Mouse (Mus musculus): ENCODE measurements around the gene Smdt1. TPM values are rescaled to one million over a fixed set of nuclear protein-coding genes. Genes with fewer than 3 reads are reported as not detected.

Smdt1 gene
- polyA plus RNA-seq, 1 experiment from 2014 or later, result 299 TPM

- no peaks in the 10 kb centered on the region; the same call in 1 of the 2 replicates for H3K9me3 ChIP-seq (replicated peaks)
- H3K4me1 ChIP-seq (replicated peaks), result no peaks in the 10 kb centered on the region
- H3K27ac ChIP-seq (ENCODE audit: poor library complexity, severe bottlenecking), result no peak overlapping the region
- 62% methylated on average over 2 of the region's 2 CpGs for WGBS
- no peak overlapping the region for H3K4me2 ChIP-seq
- H3K36me3 ChIP-seq, result peaks cover 22% of the 10 kb centered on the region
- H3K4me3 ChIP-seq, result no peak overlapping the region
- H3K27me3 ChIP-seq (replicated peaks), result 0 out of 2 replicates have a peak, but pooled peaks cover 11% of the 10 kb centered on the region
- no peak overlapping the region for H3K9ac ChIP-seq
- no peak for ATAC-seq (ENCODE audit: insufficient number of reproducible peaks, low FRiP score)
Measured at GRCm38 (mm10) chr15:82325382-82325781, 13.4 kb upstream of the Smdt1 start.

GRCm38 (mm10) chr15:82335194-82335593, 3.6 kb upstream of the Smdt1 start:
- H3K27ac ChIP-seq (ENCODE audit: poor library complexity, severe bottlenecking), result no peak overlapping the region
- ATAC-seq (ENCODE audit: insufficient number of reproducible peaks, low FRiP score), result no peak
- no peak overlapping the region for H3K4me2 ChIP-seq
- peaks cover 17% of the 10 kb centered on the region for H3K4me1 ChIP-seq (replicated peaks)
- peaks cover 53% of the 10 kb centered on the region for H3K36me3 ChIP-seq
- no peaks in the 10 kb centered on the region for H3K9me3 ChIP-seq (replicated peaks)
- WGBS, result 93% methylated on average over 4 of the region's 4 CpGs
- H3K27me3 ChIP-seq (replicated peaks), result no peaks in the 10 kb centered on the region
- no peak overlapping the region for H3K9ac ChIP-seq
- no peak overlapping the region for H3K4me3 ChIP-seq

GRCm38 (mm10) chr15:82336629-82337028, 2.1 kb upstream of the Smdt1 start:
- no peaks in the 10 kb centered on the region for H3K9me3 ChIP-seq (replicated peaks)
- peaks cover 40% of the 10 kb centered on the region for H3K36me3 ChIP-seq
- 88% methylated on average over 12 of the region's 12 CpGs for WGBS
- H3K4me3 ChIP-seq, result no peak overlapping the region
- H3K27me3 ChIP-seq (replicated peaks), result no peaks in the 10 kb centered on the region
- no peak overlapping the region for H3K4me2 ChIP-seq
- H3K27ac ChIP-seq (ENCODE audit: poor library complexity, severe bottlenecking), result no peak overlapping the region
- H3K9ac ChIP-seq, result no peak overlapping the region
- H3K4me1 ChIP-seq (replicated peaks), result peaks cover 32% of the 10 kb centered on the region
- ATAC-seq (ENCODE audit: insufficient number of reproducible peaks, low FRiP score), result no peak

GRCm38 (mm10) chr15:82337875-82338274, 884 bp upstream of the Smdt1 start:
- peak overlapping the region; percentile 73 for H3K9ac ChIP-seq
- peak overlapping the region; percentile 71; the same call in 1 of the 2 replicates for H3K27ac ChIP-seq (ENCODE audit: poor library complexity, severe bottlenecking)
- 22% methylated on average over 4 of the region's 4 CpGs for WGBS
- no peak for ATAC-seq (ENCODE audit: insufficient number of reproducible peaks, low FRiP score)
- peak overlapping the region; percentile 67 for H3K4me3 ChIP-seq
- no peaks in the 10 kb centered on the region for H3K27me3 ChIP-seq (replicated peaks)
- H3K36me3 ChIP-seq, result peaks cover 30% of the 10 kb centered on the region
- peaks cover 41% of the 10 kb centered on the region for H3K4me1 ChIP-seq (replicated peaks)
- no peaks in the 10 kb centered on the region for H3K9me3 ChIP-seq (replicated peaks)
- H3K4me2 ChIP-seq, result peak overlapping the region; percentile 73

GRCm38 (mm10) chr15:82339150-82339549, 391 bp downstream of the Smdt1 start:
- H3K4me3 ChIP-seq, result peak overlapping the region; percentile 67
- peak overlapping the region; percentile 71 for H3K27ac ChIP-seq (ENCODE audit: poor library complexity, severe bottlenecking)
- peak overlapping the region; percentile 73; the same call in 1 of the 2 replicates for H3K9ac ChIP-seq
- H3K27me3 ChIP-seq (replicated peaks), result no peaks in the 10 kb centered on the region
- peak overlapping the region; percentile 73 for H3K4me2 ChIP-seq
- H3K9me3 ChIP-seq (replicated peaks), result no peaks in the 10 kb centered on the region
- 55% methylated on average over 10 of the region's 10 CpGs for WGBS
- H3K36me3 ChIP-seq, result peaks cover 31% of the 10 kb centered on the region
- ATAC-seq (ENCODE audit: insufficient number of reproducible peaks, low FRiP score), result no peak
- H3K4me1 ChIP-seq (replicated peaks), result peaks cover 41% of the 10 kb centered on the region

GRCm38 (mm10) chr15:82339634-82340254, 985 bp downstream of the Smdt1 start:
- 73% methylated on average over 8 of the region's 8 CpGs for WGBS
- Histone ChIP-seq H3K4me3 (no peak overlapping the region), H3K36me3 (peaks cover 25% of the 10 kb centered on the region), H3K27me3 (replicated peaks) (no peaks in the 10 kb centered on the region), H3K9ac (no peak overlapping the region), H3K9me3 (replicated peaks) (no peaks in the 10 kb centered on the region), H3K27ac (ENCODE audit: poor library complexity, severe bottlenecking) (peak overlapping the region; percentile 71; the same call in 1 of the 2 replicates), H3K4me2 (peak overlapping the region; percentile 73; the same call in 1 of the 2 replicates), H3K4me1 (replicated peaks) (peaks cover 41% of the 10 kb centered on the region)
- ATAC-seq (ENCODE audit: insufficient number of reproducible peaks, low FRiP score), result no peak

GRCm38 (mm10) chr15:82340414-82341035, 1.8 kb downstream of the Smdt1 start:
- Histone ChIP-seq H3K27ac (ENCODE audit: poor library complexity, severe bottlenecking) (peak overlapping the region; percentile 71), H3K9ac (peak overlapping the region; percentile 82), H3K27me3 (replicated peaks) (no peaks in the 10 kb centered on the region), H3K4me3 (peak overlapping the region; percentile 57), H3K36me3 (peaks cover 17% of the 10 kb centered on the region), H3K4me1 (replicated peaks) (peaks cover 41% of the 10 kb centered on the region), H3K9me3 (replicated peaks) (no peaks in the 10 kb centered on the region), H3K4me2 (peak overlapping the region; percentile 84)
- 34% methylated on average over 21 of the region's 21 CpGs for WGBS
- ATAC-seq (ENCODE audit: insufficient number of reproducible peaks, low FRiP score), result no peak

GRCm38 (mm10) chr15:82341036-82341501, 2.3 kb downstream of the Smdt1 start:
- H3K36me3 ChIP-seq, result peaks cover 12% of the 10 kb centered on the region
- peak overlapping the region; percentile 57 for H3K4me3 ChIP-seq
- peak overlapping the region; percentile 71 for H3K27ac ChIP-seq (ENCODE audit: poor library complexity, severe bottlenecking)
- H3K27me3 ChIP-seq (replicated peaks), result no peaks in the 10 kb centered on the region
- H3K4me1 ChIP-seq (replicated peaks), result peaks cover 41% of the 10 kb centered on the region
- H3K9me3 ChIP-seq (replicated peaks), result no peaks in the 10 kb centered on the region
- 2% methylated on average over 40 of the region's 40 CpGs for WGBS
- peak overlapping the region; percentile 82 for H3K9ac ChIP-seq
- peak; percentile 46 for ATAC-seq (ENCODE audit: insufficient number of reproducible peaks, low FRiP score)
- H3K4me2 ChIP-seq, result peak overlapping the region; percentile 84

GRCm38 (mm10) chr15:82341675-82342542, 3.1 kb downstream of the Smdt1 start:
- peak overlapping the region; percentile 82 for H3K9ac ChIP-seq
- H3K9me3 ChIP-seq (replicated peaks), result no peaks in the 10 kb centered on the region
- ATAC-seq (ENCODE audit: insufficient number of reproducible peaks, low FRiP score), result peak; percentile 44
- no peaks in the 10 kb centered on the region for H3K27me3 ChIP-seq (replicated peaks)
- H3K4me2 ChIP-seq, result peak overlapping the region; percentile 84
- peaks cover 44% of the 10 kb centered on the region for H3K4me1 ChIP-seq (replicated peaks)
- peak overlapping the region; percentile 71 for H3K27ac ChIP-seq (ENCODE audit: poor library complexity, severe bottlenecking)
- 34% methylated on average over 15 of the region's 15 CpGs for WGBS
- H3K36me3 ChIP-seq, result 0 out of 2 replicates have a peak, but pooled peaks cover 5% of the 10 kb centered on the region
- peak overlapping the region; percentile 57 for H3K4me3 ChIP-seq

- peaks cover 46% of the 10 kb centered on the region for H3K4me1 ChIP-seq (replicated peaks)
- H3K9me3 ChIP-seq (replicated peaks), result no peaks in the 10 kb centered on the region
- H3K9ac ChIP-seq, result no peak overlapping the region
- H3K4me2 ChIP-seq, result peak overlapping the region; percentile 5; the same call in 1 of the 2 replicates
- peaks cover 8% of the 10 kb centered on the region for H3K36me3 ChIP-seq
- peak overlapping the region; percentile 71 for H3K27ac ChIP-seq (ENCODE audit: poor library complexity, severe bottlenecking)
- ATAC-seq (ENCODE audit: insufficient number of reproducible peaks, low FRiP score), result no peak
- WGBS, result 64% methylated on average over 5 of the region's 5 CpGs
- no peaks in the 10 kb centered on the region for H3K27me3 ChIP-seq (replicated peaks)
- H3K4me3 ChIP-seq, result no peak overlapping the region
Measured at GRCm38 (mm10) chr15:82342543-82342935, 3.8 kb downstream of the Smdt1 start.
